Mouse (Mus musculus): ENCODE data around the gene Jrkl. TPM values are rescaled to one million over a fixed set of nuclear protein-coding genes. Genes with fewer than 3 reads are reported as not detected.

The Jrkl gene
- total and polyA plus RNA-seq, 3 experiments, result 0.23 to 11.9 (median 11.3) TPM

DNA sequence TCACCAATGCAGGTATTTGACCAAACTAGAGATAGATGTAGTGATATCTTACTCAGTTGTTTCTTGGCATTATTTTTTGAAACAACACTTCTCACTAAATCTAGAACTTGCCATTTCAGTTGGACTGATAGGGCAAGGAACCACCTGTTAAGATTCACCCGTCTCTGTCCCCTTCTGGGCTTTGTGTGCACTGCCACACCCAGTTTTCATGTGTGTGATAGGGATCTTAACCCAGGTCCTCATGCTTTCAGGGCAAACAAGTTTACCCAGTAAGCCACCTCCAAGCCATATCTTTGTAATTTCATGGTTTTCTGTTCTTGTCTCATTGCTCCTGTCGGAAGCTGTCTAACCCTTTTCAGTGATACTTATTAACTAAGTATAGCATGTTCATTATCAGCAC, 5.6 kb upstream of the Jrkl start:
- peak; percentile 11; the same call in 1 of the 2 replicates for ATAC-seq (ENCODE audit: extremely low read depth, insufficient number of reproducible peaks, low FRiP score, poor library complexity, severe bottlenecking)

DNA sequence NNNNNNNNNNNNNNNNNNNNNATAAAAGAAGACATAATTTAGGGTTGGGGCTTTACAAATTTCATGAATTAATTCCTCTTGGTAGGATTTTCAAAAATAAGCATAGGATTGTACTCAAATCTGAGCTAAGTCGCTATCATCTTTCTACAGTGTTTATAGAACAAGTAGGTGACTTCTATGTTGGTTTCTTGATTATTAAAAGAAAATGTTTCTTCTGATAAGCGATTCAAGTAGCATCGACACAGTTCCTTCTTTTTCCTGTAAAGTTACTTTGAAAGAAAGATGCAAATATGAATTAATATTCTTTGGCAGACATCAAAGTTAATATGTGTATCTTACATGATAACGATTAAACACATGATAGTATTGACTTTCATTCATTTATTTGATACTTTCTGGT, 2.5 kb upstream of the Jrkl start:
- DNase-seq (ENCODE audit: low spot score), result no peak
- H3K36me3 ChIP-seq (replicated peaks), result peaks cover 6% of the 10 kb centered on the region
- no peaks in the 10 kb centered on the region for H3K27me3 ChIP-seq (ENCODE audit: insufficient read depth, low read length)
- H3K9me3 ChIP-seq (replicated peaks), result no peaks in the 10 kb centered on the region
- H3K4me3 ChIP-seq (ENCODE audit: low read depth, low read length), result no peak overlapping the region
- TF ChIP-seq GATA1 (IDR thresholded peaks at IDR 0.05; ENCODE audit: borderline replicate concordance, low read length) (no peak), GATA2 (IDR thresholded peaks at IDR 0.05; ENCODE audit: borderline replicate concordance, low read depth, low read length) (no peak), CTCF (IDR thresholded peaks at IDR 0.05; ENCODE audit: low read depth, low read length) (no peak), TAL1 (conservative IDR thresholded peaks at IDR 0.05; ENCODE audit: low read depth, low read length) (no peak), POLR2AphosphoS5 (IDR thresholded peaks at IDR 0.05; ENCODE audit: insufficient replicate concordance, low read depth, low read length) (no peak)
- ATAC-seq (ENCODE audit: extremely low read depth, insufficient number of reproducible peaks, low FRiP score, poor library complexity, severe bottlenecking), result no peak
- H3K4me1 ChIP-seq (ENCODE audit: insufficient read depth, low read depth, low read length), result peaks cover 35% of the 10 kb centered on the region

More for the DNA sequence above, 5.6 kb upstream of the Jrkl start:
- TF ChIP-seq POLR2AphosphoS5 (IDR thresholded peaks at IDR 0.05; ENCODE audit: insufficient replicate concordance, low read depth, low read length) (no peak), GATA2 (IDR thresholded peaks at IDR 0.05; ENCODE audit: borderline replicate concordance, low read depth, low read length) (no peak), TAL1 (conservative IDR thresholded peaks at IDR 0.05; ENCODE audit: low read depth, low read length) (no peak), GATA1 (IDR thresholded peaks at IDR 0.05; ENCODE audit: borderline replicate concordance, low read length) (no peak), CTCF (IDR thresholded peaks at IDR 0.05; ENCODE audit: low read depth, low read length) (no peak)
- no peaks in the 10 kb centered on the region for H3K9me3 ChIP-seq (replicated peaks)
- peaks cover 18% of the 10 kb centered on the region for H3K4me1 ChIP-seq (ENCODE audit: insufficient read depth, low read depth, low read length)
- H3K4me3 ChIP-seq (ENCODE audit: low read depth, low read length), result no peak overlapping the region
- H3K36me3 ChIP-seq (replicated peaks), result peaks cover 19% of the 10 kb centered on the region
- DNase-seq (ENCODE audit: low spot score), result no peak
- no peaks in the 10 kb centered on the region for H3K27me3 ChIP-seq (ENCODE audit: insufficient read depth, low read length)

GRCm38 (mm10) chr9:13246815-13247638, 1.4 kb upstream of the Jrkl start, which contains the start of gene Ccdc82:
Gene Ccdc82, plus strand, starts transcription at chr9:13246955.
- TF ChIP-seq GATA2 (IDR thresholded peaks at IDR 0.05; ENCODE audit: borderline replicate concordance, low read depth, low read length) (no peak), GATA1 (IDR thresholded peaks at IDR 0.05; ENCODE audit: borderline replicate concordance, low read length) (no peak), TAL1 (conservative IDR thresholded peaks at IDR 0.05; ENCODE audit: low read depth, low read length) (peak; percentile 57; the same call in 1 of the 2 replicates), CTCF (IDR thresholded peaks at IDR 0.05; ENCODE audit: low read depth, low read length) (no peak)
- Histone ChIP-seq H3K9me3 (replicated peaks) (no peaks in the 10 kb centered on the region), H3K36me3 (replicated peaks) (no peaks in the 10 kb centered on the region), H3K4me3 (ENCODE audit: low read depth, low read length) (peak within 1 kb of the TSS; percentile 83), H3K27me3 (ENCODE audit: insufficient read depth, low read length) (no peaks in the 10 kb centered on the region), H3K4me1 (ENCODE audit: insufficient read depth, low read depth, low read length) (peaks cover 35% of the 10 kb centered on the region)
- ATAC-seq (ENCODE audit: extremely low read depth, insufficient number of reproducible peaks, low FRiP score, poor library complexity, severe bottlenecking) (peak; percentile 88), DNase-seq (ENCODE audit: low spot score) (peak; percentile 69)

DNA sequence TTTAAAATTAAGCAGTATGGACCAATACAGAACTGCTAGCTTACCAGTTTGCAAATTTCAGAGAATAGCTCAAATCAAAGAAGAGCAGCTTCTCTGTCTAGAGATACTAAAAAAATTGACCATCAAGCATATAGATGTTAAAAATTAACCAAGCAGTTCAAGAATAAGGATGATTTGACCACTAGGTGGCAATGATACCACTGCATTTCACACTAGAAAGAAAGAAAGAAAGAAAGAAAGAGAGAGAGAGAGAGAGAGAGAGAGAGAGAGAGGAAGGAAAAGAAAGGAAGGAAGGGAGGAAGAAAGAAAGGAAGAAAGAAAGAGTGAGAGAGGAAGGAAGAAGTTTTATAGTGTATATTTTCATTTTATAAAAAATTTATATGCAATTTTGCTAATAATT, 3.3 kb downstream of the Jrkl start:
- Histone ChIP-seq H3K27me3 (ENCODE audit: insufficient read depth, low read length) (no peaks in the 10 kb centered on the region), H3K9me3 (replicated peaks) (no peaks in the 10 kb centered on the region), H3K4me1 (ENCODE audit: insufficient read depth, low read depth, low read length) (peaks cover 22% of the 10 kb centered on the region), H3K36me3 (replicated peaks) (no peaks in the 10 kb centered on the region), H3K4me3 (ENCODE audit: low read depth, low read length) (no peak overlapping the region)
- ATAC-seq (ENCODE audit: extremely low read depth, insufficient number of reproducible peaks, low FRiP score, poor library complexity, severe bottlenecking) (no peak), DNase-seq (ENCODE audit: low spot score) (no peak)
- TF ChIP-seq CTCF (IDR thresholded peaks at IDR 0.05; ENCODE audit: low read depth, low read length) (no peak), GATA1 (IDR thresholded peaks at IDR 0.05; ENCODE audit: borderline replicate concordance, low read length) (no peak), TAL1 (conservative IDR thresholded peaks at IDR 0.05; ENCODE audit: low read depth, low read length) (no peak), POLR2AphosphoS5 (IDR thresholded peaks at IDR 0.05; ENCODE audit: insufficient replicate concordance, low read depth, low read length) (no peak), GATA2 (IDR thresholded peaks at IDR 0.05; ENCODE audit: borderline replicate concordance, low read depth, low read length) (no peak)

DNA sequence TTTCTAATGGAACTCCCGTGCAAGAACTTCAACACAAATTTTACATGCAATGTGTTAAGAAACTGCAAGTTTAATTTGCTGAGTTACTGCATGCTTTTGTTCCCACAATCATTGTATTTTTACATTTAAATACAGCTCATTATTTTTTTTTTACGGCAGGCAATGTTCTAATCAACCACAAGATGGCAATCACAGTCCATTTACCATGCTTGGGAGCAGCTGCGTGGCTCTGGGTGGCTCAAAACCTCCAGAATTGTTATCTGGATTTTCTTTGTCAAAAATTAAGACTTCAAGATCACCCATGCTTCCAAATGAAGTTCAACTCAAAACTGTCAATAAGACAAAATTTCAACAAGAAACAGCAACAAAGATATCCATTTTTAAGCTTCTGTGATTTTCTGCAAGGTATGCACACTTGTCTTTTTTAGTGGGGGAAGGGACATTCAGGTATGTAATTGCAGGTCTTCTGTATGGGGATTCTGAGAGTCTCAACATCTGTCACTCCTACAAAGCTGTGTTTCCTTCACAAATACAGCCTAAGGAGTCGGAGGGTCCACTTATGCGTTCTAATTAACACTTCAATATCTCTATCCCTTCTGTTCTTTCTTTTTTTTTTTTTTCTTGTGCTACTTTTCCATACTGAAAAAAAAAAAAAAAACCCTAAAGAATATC, 13.9 kb downstream of the Jrkl start:
- no peaks in the 10 kb centered on the region for H3K4me1 ChIP-seq (ENCODE audit: insufficient read depth, low read depth, low read length)
- DNase-seq (ENCODE audit: low spot score) (peak; percentile 8), ATAC-seq (ENCODE audit: extremely low read depth, insufficient number of reproducible peaks, low FRiP score, poor library complexity, severe bottlenecking) (no peak)
- H3K4me3 ChIP-seq (ENCODE audit: low read depth, low read length), result no peak overlapping the region
- H3K9me3 ChIP-seq (replicated peaks), result peaks cover 2% of the 10 kb centered on the region; the same call in 1 of the 2 replicates
- no peaks in the 10 kb centered on the region for H3K36me3 ChIP-seq (replicated peaks)
- H3K27me3 ChIP-seq (ENCODE audit: insufficient read depth, low read length), result no peaks in the 10 kb centered on the region
- TF ChIP-seq GATA2 (IDR thresholded peaks at IDR 0.05; ENCODE audit: borderline replicate concordance, low read depth, low read length) (no peak), CTCF (IDR thresholded peaks at IDR 0.05; ENCODE audit: low read depth, low read length) (peak; percentile 17; the same call in 1 of the 2 replicates), POLR2AphosphoS5 (IDR thresholded peaks at IDR 0.05; ENCODE audit: insufficient replicate concordance, low read depth, low read length) (no peak), TAL1 (conservative IDR thresholded peaks at IDR 0.05; ENCODE audit: low read depth, low read length) (no peak), GATA1 (IDR thresholded peaks at IDR 0.05; ENCODE audit: borderline replicate concordance, low read length) (no peak)

GRCm38 (mm10) chr9:13230553-13230952, 15.1 kb downstream of the Jrkl start:
- TF ChIP-seq CTCF (IDR thresholded peaks at IDR 0.05; ENCODE audit: low read depth, low read length) (no peak), GATA2 (IDR thresholded peaks at IDR 0.05; ENCODE audit: borderline replicate concordance, low read depth, low read length) (no peak), TAL1 (conservative IDR thresholded peaks at IDR 0.05; ENCODE audit: low read depth, low read length) (no peak)
- no peak overlapping the region for H3K4me3 ChIP-seq (ENCODE audit: low read depth, low read length)
- peaks cover 3% of the 10 kb centered on the region; the same call in 1 of the 2 replicates for H3K27me3 ChIP-seq (ENCODE audit: insufficient read depth, low read length)
- no peak for DNase-seq (ENCODE audit: low spot score)
- no peak for ATAC-seq (ENCODE audit: extremely low read depth, insufficient number of reproducible peaks, low FRiP score, poor library complexity, severe bottlenecking)
- no peaks in the 10 kb centered on the region for H3K4me1 ChIP-seq (ENCODE audit: insufficient read depth, low read depth, low read length)
- H3K36me3 ChIP-seq (replicated peaks), result no peaks in the 10 kb centered on the region
- peaks cover 2% of the 10 kb centered on the region; the same call in 1 of the 2 replicates for H3K9me3 ChIP-seq (replicated peaks)
